Mouse (Mus musculus): ENCODE data around the gene Pxylp1. TPM values are rescaled to one million over a fixed set of nuclear protein-coding genes. Genes with fewer than 3 reads are reported as not detected.

Gene Pxylp1
- polyA plus RNA-seq, 1 experiment from 2014 or later: 26.8 TPM

DNA sequence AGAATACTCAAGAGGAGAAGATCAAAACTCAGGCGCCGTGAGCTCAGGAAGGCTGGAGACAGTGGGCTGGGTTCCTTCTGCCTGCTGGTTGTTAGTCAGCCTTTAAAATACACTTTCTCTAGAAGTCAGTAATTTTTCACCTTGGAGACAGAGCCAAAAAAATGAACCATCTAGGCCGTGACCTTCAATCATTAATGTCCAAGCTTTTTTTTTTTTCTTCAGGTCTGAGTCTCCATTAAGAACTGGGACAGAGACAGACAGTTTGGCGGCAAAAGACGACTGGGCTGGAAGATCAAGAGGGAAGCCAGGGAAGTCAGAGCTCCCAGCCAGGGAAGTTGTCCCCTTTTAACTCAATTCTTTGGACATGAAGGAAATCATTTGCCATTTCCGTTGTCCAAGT lies 10.6 kb downstream of the Pxylp1 start:
- in situ Hi-C loops (cut with MboI; ENCODE audit: low pct_unique_long_range_greater_than_20kb): no loop called here
- ATAC-seq (no peak), DNase-seq (ENCODE audit: low read depth, low spot score) (no peak)
- H3K27me3 ChIP-seq: no peaks in the 10 kb centered on the region
- ChIA-PET POLR2A (interaction anchor here (0.9 kb wide), 1 partner anchor 12 kb away, joined by 4 read pairs; no protein-coding TSS in a partner anchor), CTCF (interaction anchor here (1.3 to 2.1 kb wide), 2 partner anchors 9 to 16 kb away, joined by 4 to 7 read pairs; no protein-coding TSS in a partner anchor)
- TF ChIP-seq CTCF (IDR thresholded peaks at IDR 0.05): no peak

- no peak for DNase-seq (ENCODE audit: low read depth, low spot score)
- ChIA-PET CTCF (interaction anchor here (1.7 to 1.9 kb wide), 2 partner anchors 11 to 40 kb away, joined by 5 to 12 read pairs; no protein-coding TSS in a partner anchor), POLR2A (interaction anchor here (1.2 to 1.4 kb wide), 2 partner anchors 10 to 12 kb away, joined by 3 to 4 read pairs; no protein-coding TSS in a partner anchor)
- in situ Hi-C loops (cut with MboI; ENCODE audit: low pct_unique_long_range_greater_than_20kb): no loop called here
- no peak for TF ChIP-seq CTCF (IDR thresholded peaks at IDR 0.05)
- H3K27me3 ChIP-seq: no peaks in the 10 kb centered on the region
- ATAC-seq: no peak
Measured at GRCm38 (mm10) chr9:96879024-96879423, 13.4 kb downstream of the Pxylp1 start.

DNA sequence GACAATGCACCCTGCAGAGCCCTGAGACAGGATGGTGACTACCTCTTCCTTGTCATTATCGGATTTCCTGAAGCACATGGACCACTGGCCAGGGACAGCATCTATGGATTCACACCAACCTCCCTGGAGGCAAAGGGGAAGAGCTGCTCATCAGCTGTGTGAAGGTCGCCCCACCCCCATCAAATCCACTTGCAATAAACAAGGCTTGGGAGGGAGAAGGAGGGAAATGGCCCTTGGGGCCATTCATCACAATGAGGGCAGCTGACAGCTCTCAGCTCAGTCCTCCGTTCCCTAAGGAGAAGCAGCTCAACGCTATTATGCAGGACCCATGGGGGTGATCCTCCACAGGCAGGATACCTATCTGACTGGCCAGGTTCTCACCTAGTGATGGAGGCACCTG lies 14.0 kb downstream of the Pxylp1 start:
- DNase-seq (ENCODE audit: low read depth, low spot score) (no peak), ATAC-seq (no peak)
- ChIA-PET CTCF (interaction anchor here (1.7 to 1.9 kb wide), 2 partner anchors 11 to 39 kb away, joined by 5 to 12 read pairs; no protein-coding TSS in a partner anchor), POLR2A (interaction anchor here (1.2 to 1.4 kb wide), 2 partner anchors 10 to 11 kb away, joined by 3 to 4 read pairs; no protein-coding TSS in a partner anchor)
- in situ Hi-C loops (cut with MboI; ENCODE audit: low pct_unique_long_range_greater_than_20kb): no loop called here
- no peaks in the 10 kb centered on the region for H3K27me3 ChIP-seq
- TF ChIP-seq CTCF (IDR thresholded peaks at IDR 0.05): no peak

- ChIA-PET CTCF (interaction anchor here (1.0 kb wide), 1 partner anchor 36 kb away, joined by 4 read pairs; no protein-coding TSS in a partner anchor), POLR2A (interaction anchor here (1.3 kb wide), 1 partner anchor 11 kb away, joined by 3 read pairs; no protein-coding TSS in a partner anchor)
- in situ Hi-C loops (cut with MboI; ENCODE audit: low pct_unique_long_range_greater_than_20kb): no loop called here
- no peaks in the 10 kb centered on the region for H3K27me3 ChIP-seq
- TF ChIP-seq CTCF (IDR thresholded peaks at IDR 0.05): no peak
- ATAC-seq (no peak), DNase-seq (ENCODE audit: low read depth, low spot score) (no peak)
Measured at GRCm38 (mm10) chr9:96875704-96876103, 16.8 kb downstream of the Pxylp1 start.

GRCm38 (mm10) chr9:96873082-96873481 lies 19.4 kb downstream of the Pxylp1 start:
- ATAC-seq: no peak
- ChIA-PET POLR2A (no interaction called here), CTCF (interaction anchor here (0.8 to 4.1 kb wide), 5 partner anchors 8 to 203 kb away, joined by 3 to 16 read pairs (median 7); no protein-coding TSS in a partner anchor)
- TF ChIP-seq CTCF (IDR thresholded peaks at IDR 0.05): peak; percentile 86
- H3K27me3 ChIP-seq: no peaks in the 10 kb centered on the region
- DNase-seq (ENCODE audit: low read depth, low spot score): no peak
- in situ Hi-C loops (cut with MboI; ENCODE audit: low pct_unique_long_range_greater_than_20kb): loop anchor here (5.0 kb wide), 1 partner anchor 196 kb away; no protein-coding TSS in a partner anchor

DNA sequence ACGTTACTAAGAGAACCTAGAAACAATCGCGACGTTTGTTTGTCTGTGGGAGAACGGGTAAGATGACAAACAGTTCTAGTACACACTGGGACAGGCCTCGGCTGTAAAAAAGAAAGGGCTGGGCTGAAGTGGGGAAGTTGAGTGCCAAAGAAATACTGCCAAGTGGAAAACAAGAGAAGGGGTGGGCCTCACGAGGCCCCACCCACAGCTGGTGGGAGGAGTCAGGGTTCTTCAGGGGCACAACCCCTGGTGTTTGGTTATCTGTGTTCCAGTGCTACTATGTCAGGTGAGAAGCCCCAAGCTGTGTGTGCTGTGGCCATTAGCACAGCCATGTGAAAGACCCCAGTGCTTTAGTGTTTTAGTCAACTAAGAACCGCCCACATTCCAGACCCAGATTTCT lies 22.4 kb downstream of the Pxylp1 start:
- no peak for TF ChIP-seq CTCF (IDR thresholded peaks at IDR 0.05)
- no peaks in the 10 kb centered on the region for H3K27me3 ChIP-seq
- no peak for ATAC-seq
- DNase-seq (ENCODE audit: low read depth, low spot score): no peak
- ChIA-PET POLR2A (interaction anchor here (0.7 kb wide), 1 partner anchor 38 kb away, joined by 3 read pairs; no protein-coding TSS in a partner anchor), CTCF (interaction anchor here (4.1 kb wide), 1 partner anchor 16 kb away, joined by 16 read pairs; no protein-coding TSS in a partner anchor)
- in situ Hi-C loops (cut with MboI; ENCODE audit: low pct_unique_long_range_greater_than_20kb): loop anchor here (5.0 kb wide), 1 partner anchor 193 kb away; no protein-coding TSS in a partner anchor

DNA sequence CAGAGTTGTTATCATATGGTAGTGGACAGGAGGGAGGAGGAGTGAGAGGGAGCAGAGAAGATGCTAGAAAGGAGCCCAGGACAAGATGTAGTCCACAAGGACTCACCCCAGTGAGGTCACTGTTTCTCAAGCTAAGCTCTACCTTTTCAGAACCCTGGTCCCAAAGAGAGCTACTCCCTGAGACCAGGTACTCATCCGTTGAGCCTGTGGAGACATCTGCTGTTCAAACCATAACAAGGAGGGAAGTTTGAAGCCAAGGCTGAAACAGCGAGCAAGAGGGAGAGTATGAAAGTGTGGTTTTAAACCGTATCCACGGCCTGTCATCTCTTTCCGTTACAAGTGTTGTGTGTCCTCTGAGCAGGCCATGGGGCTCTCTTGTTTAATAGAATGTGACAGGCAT lies 22.9 kb downstream of the Pxylp1 start:
- in situ Hi-C loops (cut with MboI; ENCODE audit: low pct_unique_long_range_greater_than_20kb): no loop called here

GRCm38 (mm10) chr9:96868546-96868945 lies 23.9 kb downstream of the Pxylp1 start:
- POLR2A ChIA-PET: no interaction called here
- CTCF ChIA-PET: interaction anchor here (1.3 to 1.7 kb wide), 3 partner anchors 18 to 24 kb away, joined by 3 to 4 read pairs (median 3); no protein-coding TSS in a partner anchor
- no peak for TF ChIP-seq CTCF (IDR thresholded peaks at IDR 0.05)
- ATAC-seq: no peak
- H3K27me3 ChIP-seq: no peaks in the 10 kb centered on the region
- no peak for DNase-seq (ENCODE audit: low read depth, low spot score)
- in situ Hi-C loops (cut with MboI; ENCODE audit: low pct_unique_long_range_greater_than_20kb): no loop called here

More for the DNA sequence above, 22.9 kb downstream of the Pxylp1 start:
- ChIA-PET POLR2A (interaction anchor here (0.7 to 0.8 kb wide), 2 partner anchors 13 to 37 kb away, joined by 3 to 4 read pairs; no protein-coding TSS in a partner anchor), CTCF (interaction anchor here (0.9 to 1.5 kb wide), 2 partner anchors 19 to 25 kb away, joined by 3 read pairs; no protein-coding TSS in a partner anchor)
- H3K27me3 ChIP-seq: no peaks in the 10 kb centered on the region
- ATAC-seq (no peak), DNase-seq (ENCODE audit: low read depth, low spot score) (no peak)
- no peak for TF ChIP-seq CTCF (IDR thresholded peaks at IDR 0.05)

- POLR2A ChIA-PET: interaction anchor here (1.5 kb wide), 1 partner anchor 11 kb away, joined by 3 read pairs; no protein-coding TSS in a partner anchor
- no peak for ATAC-seq
- CTCF ChIA-PET: interaction anchor here (0.7 to 2.6 kb wide), 4 partner anchors 16 to 28 kb away, joined by 3 to 9 read pairs (median 4); no protein-coding TSS in a partner anchor
Measured at GRCm38 (mm10) chr9:96867165-96867564, 25.3 kb downstream of the Pxylp1 start.

GRCm38 (mm10) chr9:96866196-96866595 lies 26.3 kb downstream of the Pxylp1 start:
- ATAC-seq (no peak), DNase-seq (ENCODE audit: low read depth, low spot score) (no peak)
- ChIA-PET POLR2A (interaction anchor here (1.5 kb wide), 1 partner anchor 12 kb away, joined by 3 read pairs; no protein-coding TSS in a partner anchor), CTCF (interaction anchor here (1.1 to 2.6 kb wide), 3 partner anchors 11 to 27 kb away, joined by 3 to 9 read pairs (median 4); no protein-coding TSS in a partner anchor)
- in situ Hi-C loops (cut with MboI; ENCODE audit: low pct_unique_long_range_greater_than_20kb): no loop called here
- TF ChIP-seq CTCF (IDR thresholded peaks at IDR 0.05): no peak
- H3K27me3 ChIP-seq: no peaks in the 10 kb centered on the region

More at GRCm38 (mm10) chr9:96867165-96867564, 25.3 kb downstream of the Pxylp1 start:
- in situ Hi-C loops (cut with MboI; ENCODE audit: low pct_unique_long_range_greater_than_20kb): no loop called here
- no peaks in the 10 kb centered on the region for H3K27me3 ChIP-seq
- DNase-seq (ENCODE audit: low read depth, low spot score): no peak
- no peak for TF ChIP-seq CTCF (IDR thresholded peaks at IDR 0.05)
